Mouse (Mus musculus) retina, postnatal 1 day (tissue): ENCODE measurements around the gene Trim27.
A peak's percentile ranks its signal among the peaks of the same experiment; 100 is the strongest.

Experiments used
- DNase-seq: peaks from one replicate; pipeline ENCODE4 v3.0.0-alpha.2; 2012

Gene Trim27

DNA sequence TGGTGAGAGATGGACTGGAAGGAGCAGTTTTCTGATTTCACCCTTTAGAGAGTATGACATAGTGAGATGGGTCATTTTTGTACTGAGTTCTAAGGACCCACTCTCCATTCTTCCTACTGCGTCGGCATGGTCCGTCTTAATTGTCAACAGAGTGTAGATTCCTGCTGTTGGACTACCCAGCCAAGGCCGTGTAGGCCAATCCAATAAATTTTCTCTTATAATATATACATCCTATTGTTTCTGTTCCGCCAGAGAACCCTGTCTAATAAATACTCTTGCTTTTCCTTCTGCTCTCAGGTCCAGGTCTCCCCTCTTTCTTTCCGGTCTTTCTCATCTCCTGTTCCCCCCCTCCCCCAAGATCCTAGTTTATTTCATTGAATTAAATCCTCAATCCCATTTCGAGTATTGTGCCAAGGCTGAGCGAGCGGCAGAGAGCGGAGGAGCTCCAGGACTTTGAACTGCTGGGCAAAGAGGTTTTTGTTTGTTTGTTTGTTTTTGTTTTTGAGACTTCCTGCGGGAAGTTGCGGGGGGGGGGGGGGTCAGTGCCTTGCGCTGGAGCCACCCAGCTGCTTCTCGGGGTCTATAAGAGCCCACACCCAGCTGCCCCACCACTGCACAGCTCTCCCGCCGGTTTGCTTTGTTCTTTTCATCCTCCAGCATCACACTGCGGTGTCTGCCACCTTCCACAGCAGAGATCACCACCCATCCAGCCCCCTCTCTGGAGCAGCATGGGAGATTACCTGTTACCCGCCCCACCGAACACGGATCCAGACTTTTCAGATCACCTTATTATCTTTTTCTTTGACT, 42.6 kb downstream of the Trim27 start:
- peak; percentile 24 for DNase-seq

GRCm38 (mm10) chr13:21222463-21223022, 43.3 kb downstream of the Trim27 start:
- peak; percentile 93 for DNase-seq

- DNase-seq, result peak; percentile 45
Observed at GRCm38 (mm10) chr13:21223242-21223655, 44.0 kb downstream of the Trim27 start.

DNA sequence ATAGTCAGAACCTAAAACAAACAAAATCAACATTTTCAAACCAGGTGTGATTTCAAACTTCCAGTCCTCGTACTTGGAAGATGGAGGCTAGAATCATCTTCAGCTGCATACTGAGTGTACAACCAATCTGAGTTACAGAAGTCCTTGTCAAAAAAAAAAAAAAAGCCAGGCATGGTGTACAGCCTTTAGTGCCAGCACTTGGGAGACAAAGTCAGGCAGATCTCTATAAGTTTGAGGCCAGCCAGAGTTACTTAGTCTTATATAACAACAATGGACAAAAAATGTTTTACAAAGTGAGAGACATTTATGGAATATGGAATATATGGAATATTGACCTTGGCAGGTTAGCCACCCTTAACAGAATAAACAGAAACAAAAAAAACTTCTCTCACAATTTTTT, 45.1 kb downstream of the Trim27 start:
- no peak for DNase-seq

DNA sequence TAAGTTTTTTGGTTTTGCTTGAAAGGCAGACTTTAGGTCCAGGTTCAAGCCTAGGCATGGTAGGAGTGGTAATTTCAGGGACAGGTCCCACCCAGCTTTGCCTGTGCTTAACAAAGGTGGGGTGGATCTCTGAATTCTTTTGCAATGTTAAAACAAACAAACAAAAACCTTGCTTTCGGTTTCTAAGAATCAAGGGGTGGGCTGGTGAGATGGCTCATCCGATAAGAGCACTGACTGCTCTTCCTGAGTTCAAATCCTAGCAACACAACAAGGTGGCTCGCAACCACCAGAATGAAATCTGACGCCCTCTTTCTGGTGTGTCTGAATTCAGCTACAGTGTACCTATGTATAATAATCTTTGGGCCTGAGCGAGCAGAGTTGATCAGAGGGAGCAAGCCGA, 46.0 kb downstream of the Trim27 start:
- no peak for DNase-seq

- no peak for DNase-seq
Observed at GRCm38 (mm10) chr13:21226031-21226430, 46.8 kb downstream of the Trim27 start.

GRCm38 (mm10) chr13:21233732-21234705, 54.8 kb downstream of the Trim27 start:
- peak; percentile 88 for DNase-seq

DNA sequence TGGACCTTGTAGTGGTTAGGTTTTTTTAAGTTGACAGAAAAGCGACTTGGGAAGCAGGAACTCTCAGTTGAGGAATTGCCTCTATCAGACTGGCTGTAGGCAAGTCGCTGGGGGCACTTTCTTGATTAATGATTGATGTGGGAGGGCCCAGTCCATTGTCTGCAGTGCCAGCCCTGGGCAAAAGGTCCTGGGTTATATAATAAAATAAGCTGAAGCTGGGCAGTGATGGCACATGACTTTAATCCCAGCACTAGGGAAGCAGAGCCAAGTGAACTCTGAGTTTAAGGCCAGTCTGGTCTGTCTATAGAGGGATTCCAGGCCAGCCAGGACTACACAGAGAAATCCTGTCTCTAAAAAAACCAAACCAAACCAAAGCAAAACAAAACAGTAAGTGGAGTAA, 57.5 kb downstream of the Trim27 start:
- DNase-seq, result no peak

- DNase-seq, result no peak
Observed at GRCm38 (mm10) chr13:21237161-21237560, 57.9 kb downstream of the Trim27 start.

DNA sequence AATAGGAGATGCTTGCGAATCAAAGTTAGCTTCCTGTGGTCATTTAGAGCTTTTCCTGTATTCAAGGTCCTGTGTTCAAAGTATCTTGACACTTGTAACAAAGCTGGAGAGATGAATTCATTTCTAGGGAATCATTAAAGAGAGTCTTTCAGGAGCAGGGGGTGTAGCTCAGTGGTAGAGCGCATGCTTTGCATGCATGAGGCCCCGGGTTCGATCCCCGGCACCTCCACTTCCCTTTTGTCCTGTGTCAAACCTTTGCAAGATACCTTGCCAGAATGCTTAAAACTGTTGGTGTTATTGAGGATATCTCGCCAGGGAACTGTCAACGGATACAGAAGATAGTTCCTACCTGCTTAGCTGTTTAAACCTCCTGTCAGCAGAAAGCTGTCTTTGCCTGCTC, 61.5 kb downstream of the Trim27 start:
- DNase-seq, result peak; percentile 29

DNA sequence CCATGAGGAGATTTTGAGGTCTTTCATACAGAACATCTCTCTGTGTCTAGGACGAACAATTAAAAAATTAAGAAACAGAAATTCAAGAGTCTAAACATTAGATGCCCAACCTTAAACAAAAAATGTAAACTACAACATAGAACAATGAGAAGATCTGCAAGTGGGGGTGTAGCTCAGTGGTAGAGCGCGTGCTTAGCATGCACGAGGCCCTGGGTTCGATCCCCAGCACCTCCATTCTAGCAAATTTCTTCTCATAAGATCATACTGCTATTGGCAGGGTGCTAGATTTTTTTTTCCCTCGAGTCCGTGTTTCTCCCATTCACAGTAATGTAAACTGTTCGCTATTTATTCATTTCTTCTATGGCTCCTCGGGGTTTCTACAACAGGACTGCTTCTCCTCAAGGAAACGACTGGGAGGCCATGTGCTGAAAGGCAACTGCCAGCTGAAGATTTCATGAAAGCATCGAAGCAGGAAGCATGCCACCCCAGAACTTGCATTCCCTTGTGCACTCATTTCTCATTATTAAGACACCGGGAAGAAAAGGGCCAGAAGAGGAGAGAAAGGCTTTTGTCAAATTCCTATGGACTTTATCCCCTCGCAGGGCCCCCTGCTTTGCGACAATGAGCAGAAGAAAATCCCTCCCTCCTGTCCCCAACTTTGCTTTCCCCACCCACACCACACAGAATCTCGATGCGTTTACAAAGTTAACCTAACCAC, 63.3 kb downstream of the Trim27 start:
- no peak for DNase-seq

GRCm38 (mm10) chr13:21243196-21243595, 64.0 kb downstream of the Trim27 start:
- no peak for DNase-seq

DNA sequence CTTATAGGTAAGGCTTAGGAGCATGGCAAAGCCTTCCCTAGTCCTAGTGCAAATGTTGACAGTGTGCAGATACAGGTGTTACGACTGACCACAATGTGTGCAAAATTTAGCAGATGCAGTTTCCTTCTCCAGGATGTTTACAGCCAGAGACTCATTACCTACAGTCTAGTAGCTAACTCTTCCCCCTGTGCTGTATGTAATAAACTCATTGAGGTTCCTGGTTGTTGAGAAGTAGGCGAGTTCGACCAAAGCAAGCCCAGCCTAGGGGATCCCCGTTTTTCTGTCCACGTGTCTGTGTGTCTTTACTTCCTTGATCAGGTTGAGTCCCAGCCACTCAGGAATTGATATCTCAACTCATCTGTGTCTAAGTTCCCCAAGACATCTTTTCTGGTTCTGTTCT, 64.8 kb downstream of the Trim27 start:
- DNase-seq, result no peak
